Comparison of ENCODE assay signal across 7 mouse cellular contexts in genomic region chr17:24848600-24849031, GRCm38 (mm10). TPM values are rescaled to one million over a fixed set of nuclear protein-coding genes. Genes with fewer than 3 reads are reported as not detected.
A peak's percentile ranks its signal among the peaks of the same experiment; 100 is the strongest.
DNase-seq lines count a peak whose midpoint lies in the region; ATAC-seq and TF ChIP-seq lines count a peak whose summit lies in the region.

No protein-coding gene starts in this region.

- ATAC-seq in intestine, embryonic 16.5 days, result peak; percentile 7; the same call in 1 of the 2 replicates
- ATAC-seq in megakaryocyte-erythroid progenitor cell, adult 5-6 weeks (replicated peaks; ENCODE audit: low FRiP score, low TSS enrichment, poor library complexity, severe bottlenecking), result peak; percentile 53

- no peak for TF ChIP-seq EP300 in ES-Bruce4 (IDR thresholded peaks at IDR 0.05; ENCODE audit: insufficient read depth, low read depth, low read length)

- DNase-seq in c-Kit-negative CD71-positive TER-119-positive erythroid progenitor cells, embryonic 14.5 days (ENCODE audit: low read depth, low spot score), result peak; percentile 65
- DNase-seq in gastrocnemius, postnatal 4 days (ENCODE audit: low spot score in 2 of 2), result no peak
- no peak for DNase-seq in frontal cortex, postnatal 10 days (ENCODE audit: low spot score in 2 of 2)
- DNase-seq in cerebellum, postnatal 14 days, result no peak

- H3K27me3 ChIP-seq in ES-Bruce4 (ENCODE audit: control insufficient read depth, insufficient read depth, low read length, poor library complexity, severe bottlenecking), result no peaks in the 10 kb centered on the region
- no peaks in the 10 kb centered on the region; the same call in 1 of the 2 replicates for H3K27me3 ChIP-seq in intestine, embryonic 16.5 days (replicated peaks; ENCODE audit: control insufficient read depth, insufficient read depth, low read length)

- no peak overlapping the region for H3K4me3 ChIP-seq in ES-Bruce4 (ENCODE audit: low read depth, low read length)
- peak overlapping the region; percentile 42 for H3K4me3 ChIP-seq in intestine, embryonic 16.5 days (ENCODE audit: low read length)

- H3K27ac ChIP-seq in ES-Bruce4 (ENCODE audit: insufficient read depth, low read length), result no peak overlapping the region
- peak overlapping the region; percentile 72 for H3K27ac ChIP-seq in intestine, embryonic 16.5 days (ENCODE audit: low read length)

- H3K4me1 ChIP-seq in ES-Bruce4 (ENCODE audit: control insufficient read depth, insufficient read depth, low read length), result peaks cover 2% of the 10 kb centered on the region
- H3K4me1 ChIP-seq in intestine, embryonic 16.5 days (ENCODE audit: control insufficient read depth, insufficient read depth, low read length), result peaks cover 14% of the 10 kb centered on the region

- no peak for TF ChIP-seq POLR2A in ES-Bruce4 (IDR thresholded peaks at IDR 0.05; ENCODE audit: insufficient read depth, low read length)

- no peak for TF ChIP-seq CTCF in ES-Bruce4 (IDR thresholded peaks at IDR 0.05; ENCODE audit: low read depth, low read length)

- H3K9me3 ChIP-seq in ES-Bruce4 (replicated peaks; ENCODE audit: control insufficient read depth, insufficient read depth, low read length, poor library complexity, severe bottlenecking), result no peaks in the 10 kb centered on the region
- H3K9me3 ChIP-seq in intestine, embryonic 16.5 days (ENCODE audit: control insufficient read depth, low read length), result no peaks in the 10 kb centered on the region

- 0 out of 2 replicates have a peak overlapping the region, but pooled peaks have one; percentile 23 for H3K9ac ChIP-seq in ES-Bruce4 (ENCODE audit: low read depth, poor library complexity, severe bottlenecking)
- H3K9ac ChIP-seq in intestine, embryonic 16.5 days (ENCODE audit: low read depth, low read length), result peak overlapping the region; percentile 39; the same call in 1 of the 2 replicates

- H3K4me2 ChIP-seq in intestine, embryonic 16.5 days (ENCODE audit: low read depth, low read length), result peak overlapping the region; percentile 56

- no peaks in the 10 kb centered on the region for H3K36me3 ChIP-seq in ES-Bruce4 (ENCODE audit: control insufficient read depth, insufficient read depth, low read length, poor library complexity, severe bottlenecking)
- H3K36me3 ChIP-seq in intestine, embryonic 16.5 days (ENCODE audit: control insufficient read depth, insufficient read depth, low read length), result peaks cover 3% of the 10 kb centered on the region; the same call in 1 of the 2 replicates

RNA-seq across cellular contexts. Expression of gene Fahd1, which starts 1.5 kb away (rescaled TPM):
- polyA plus RNA-seq in ES-Bruce4 (2011; ENCODE audit: insufficient read depth, insufficient read length, low read depth, missing spikeins), result 11.2 and 11.7 TPM in 2 replicates
- 115 and 132 TPM in 2 replicates for polyA plus RNA-seq in intestine, embryonic 16.5 days (2015; fragmentation: Nextera tagmentation; extraction: Ambion mirVana)
- 20.1 and 35.1 TPM in 2 replicates for total RNA-seq in megakaryocyte-erythroid progenitor cell, adult 5-6 weeks (2014; fragmentation: Nextera tagmentation)
- total RNA-seq in megakaryocyte-erythroid progenitor cell, adult 5-6 weeks (2017), result 15.7 and 34.7 TPM in 2 replicates
- 10 to 100 TPM; 26.4 to 29.0 TPM for total RNA-seq in gastrocnemius, postnatal 4 days (2021)

RNA-seq across cellular contexts. Expression of gene Hagh, which starts 8.7 kb away (rescaled TPM):
- polyA plus RNA-seq in ES-Bruce4 (2011; ENCODE audit: insufficient read depth, insufficient read length, low read depth, missing spikeins), result 26.9 and 30.2 TPM in 2 replicates
- polyA plus RNA-seq in intestine, embryonic 16.5 days (2015; fragmentation: Nextera tagmentation; extraction: Ambion mirVana), result 86.5 and 95.5 TPM in 2 replicates
- 43.2 and 68.2 TPM in 2 replicates for total RNA-seq in megakaryocyte-erythroid progenitor cell, adult 5-6 weeks (2014; fragmentation: Nextera tagmentation)
- 29.1 and 32.3 TPM in 2 replicates for total RNA-seq in megakaryocyte-erythroid progenitor cell, adult 5-6 weeks (2017)
- 10 to 100 TPM; 65.5 to 68.8 TPM for total RNA-seq in gastrocnemius, postnatal 4 days (2021)

RNA-seq across cellular contexts. Expression of gene Igfals, which starts 17.2 kb away (rescaled TPM):
- polyA plus RNA-seq in ES-Bruce4 (2011; ENCODE audit: insufficient read depth, insufficient read length, low read depth, missing spikeins), result 3.0 and 3.8 TPM in 2 replicates
- 6.2 and 7.4 TPM in 2 replicates for polyA plus RNA-seq in intestine, embryonic 16.5 days (2015; fragmentation: Nextera tagmentation; extraction: Ambion mirVana)
- not detected in 2 replicates for total RNA-seq in megakaryocyte-erythroid progenitor cell, adult 5-6 weeks (2014; fragmentation: Nextera tagmentation)
- not detected in 2 replicates for total RNA-seq in megakaryocyte-erythroid progenitor cell, adult 5-6 weeks (2017)
- 1 to 10 TPM; 3.1 to 6.4 TPM for total RNA-seq in gastrocnemius, postnatal 4 days (2021)

RNA-seq across cellular contexts. Expression of gene Nubp2, which starts 37.5 kb away (rescaled TPM):
- 29.8 and 39.0 TPM in 2 replicates for polyA plus RNA-seq in ES-Bruce4 (2011; ENCODE audit: insufficient read depth, insufficient read length, low read depth, missing spikeins)
- 58.9 and 61.3 TPM in 2 replicates for polyA plus RNA-seq in intestine, embryonic 16.5 days (2015; fragmentation: Nextera tagmentation; extraction: Ambion mirVana)
- total RNA-seq in megakaryocyte-erythroid progenitor cell, adult 5-6 weeks (2014; fragmentation: Nextera tagmentation), result 107 and 121 TPM in 2 replicates
- 35.5 and 97.0 TPM in 2 replicates for total RNA-seq in megakaryocyte-erythroid progenitor cell, adult 5-6 weeks (2017)
- total RNA-seq in gastrocnemius, postnatal 4 days (2021), result 10 to 100 TPM; 19.2 to 21.4 TPM

RNA-seq across cellular contexts. Expression of gene Spsb3, which starts 37.8 kb away (rescaled TPM):
- 10.5 and 13.8 TPM in 2 replicates for polyA plus RNA-seq in ES-Bruce4 (2011; ENCODE audit: insufficient read depth, insufficient read length, low read depth, missing spikeins)
- polyA plus RNA-seq in intestine, embryonic 16.5 days (2015; fragmentation: Nextera tagmentation; extraction: Ambion mirVana), result 33.9 and 34.4 TPM in 2 replicates
- total RNA-seq in megakaryocyte-erythroid progenitor cell, adult 5-6 weeks (2014; fragmentation: Nextera tagmentation), result 24.6 and 29.3 TPM in 2 replicates
- 11.8 and 12.2 TPM in 2 replicates for total RNA-seq in megakaryocyte-erythroid progenitor cell, adult 5-6 weeks (2017)
- total RNA-seq in gastrocnemius, postnatal 4 days (2021), result 10 to 100 TPM; 29.0 to 32.3 TPM

Comparison
In these comparisons a context has a peak if more than half of its experiments do, and no peak if none do; other contexts are left out.
1. RNA of gene Igfals, which starts 17.2 kb away (total RNA-seq): 3.1 to 6.4 TPM in gastrocnemius, postnatal 4 days; not detected in megakaryocyte-erythroid progenitor cell, adult 5-6 weeks; every median in the first group is over 4 times any median in the second.